Mouse (Mus musculus): ENCODE results near the gene Six2. TPM values are rescaled to one million over a fixed set of nuclear protein-coding genes. Genes with fewer than 3 reads are reported as not detected.
A peak's percentile ranks its signal among the peaks of the same experiment; 100 is the strongest.
"Not testable (repeated sequence)": the region's sequence is repeated elsewhere in the genome, so short reads cannot be mapped to it uniquely, and the experiment has no call there.

Six2 gene
- polyA plus RNA-seq, 1 experiment from 2014 or later, result 9.5 TPM

GRCm38 (mm10) chr17:85688911-85689806 lies 1.1 kb upstream of the Six2 start:
- Histone ChIP-seq H3K27ac (peak overlapping the region; percentile 19), H3K4me2 (peak overlapping the region; percentile 72), H3K4me1 (peaks cover 36% of the 10 kb centered on the region), H3K9me3 (no peaks in the 10 kb centered on the region), H3K4me3 (replicated peaks) (peak overlapping the region; percentile 44), H3K36me3 (replicated peaks) (no peaks in the 10 kb centered on the region), H3K27me3 (peaks cover 97% of the 10 kb centered on the region), H3K9ac (peak overlapping the region; percentile 17; the same call in 1 of the 2 replicates)
- ATAC-seq (ENCODE audit: low FRiP score), result no peak
- under 1% methylated on average over 29 of the region's 35 CpGs for WGBS

DNA sequence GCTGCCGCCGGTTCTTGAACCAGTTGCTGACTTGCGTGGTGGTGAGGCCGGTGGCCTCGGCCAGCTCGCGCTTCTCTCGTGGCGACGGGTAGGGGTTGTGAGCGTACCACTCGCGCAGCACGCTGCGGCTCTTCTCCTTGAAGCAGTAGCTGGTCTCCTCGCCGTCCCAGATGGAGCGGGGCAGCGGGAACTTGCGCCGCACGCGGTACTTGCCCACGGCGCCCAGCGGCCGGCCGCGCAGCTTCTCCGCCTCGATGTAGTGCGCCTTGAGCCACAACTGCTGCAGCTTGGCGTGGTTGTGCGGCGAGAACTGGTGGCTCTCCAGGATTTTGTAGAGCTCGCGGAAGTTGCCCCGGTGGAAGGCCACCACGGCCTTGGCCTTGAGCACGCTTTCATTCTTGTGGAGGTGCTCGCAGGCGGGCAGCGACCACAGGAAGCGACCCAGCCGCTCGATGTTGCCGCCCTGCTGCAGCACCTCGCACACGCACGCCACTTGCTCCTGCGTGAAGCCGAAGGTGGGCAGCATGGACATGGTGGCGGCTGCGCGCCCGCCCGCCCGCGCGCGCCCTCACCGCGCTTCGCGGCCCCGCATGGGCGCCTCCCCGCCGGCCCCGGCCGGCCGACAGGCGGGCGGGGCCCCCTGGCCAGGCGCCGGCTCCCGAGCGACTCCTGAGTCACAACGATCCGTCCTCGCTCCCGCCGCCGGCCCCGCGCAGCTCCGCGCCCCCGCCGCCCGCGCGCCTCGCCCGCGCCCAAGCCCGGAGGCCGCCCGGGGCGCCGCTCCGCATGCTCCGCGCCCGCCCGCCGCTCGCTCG lies 446 bp downstream of the Six2 start:
- Histone ChIP-seq H3K4me2 (peak overlapping the region; percentile 72), H3K36me3 (replicated peaks) (no peaks in the 10 kb centered on the region), H3K27me3 (peaks cover 97% of the 10 kb centered on the region), H3K4me1 (peaks cover 36% of the 10 kb centered on the region), H3K9me3 (no peaks in the 10 kb centered on the region), H3K9ac (peak overlapping the region; percentile 55), H3K4me3 (replicated peaks) (peak overlapping the region; percentile 44), H3K27ac (peak overlapping the region; percentile 65)
- ATAC-seq (ENCODE audit: low FRiP score), result no peak; the same call in 1 of the 2 replicates
- WGBS, result under 1% methylated on average over 90 of the region's 109 CpGs

GRCm38 (mm10) chr17:85686476-85687420 lies 1.3 kb downstream of the Six2 start:
- Histone ChIP-seq H3K4me3 (replicated peaks) (peak overlapping the region; percentile 44), H3K4me1 (peaks cover 33% of the 10 kb centered on the region), H3K27me3 (peaks cover 97% of the 10 kb centered on the region), H3K36me3 (replicated peaks) (no peaks in the 10 kb centered on the region), H3K9me3 (no peaks in the 10 kb centered on the region), H3K9ac (peak overlapping the region; percentile 55), H3K4me2 (peak overlapping the region; percentile 72), H3K27ac (peak overlapping the region; percentile 65)
- ATAC-seq (ENCODE audit: low FRiP score), result no peak
- WGBS, result 1% methylated on average over 42 of the region's 42 CpGs

DNA sequence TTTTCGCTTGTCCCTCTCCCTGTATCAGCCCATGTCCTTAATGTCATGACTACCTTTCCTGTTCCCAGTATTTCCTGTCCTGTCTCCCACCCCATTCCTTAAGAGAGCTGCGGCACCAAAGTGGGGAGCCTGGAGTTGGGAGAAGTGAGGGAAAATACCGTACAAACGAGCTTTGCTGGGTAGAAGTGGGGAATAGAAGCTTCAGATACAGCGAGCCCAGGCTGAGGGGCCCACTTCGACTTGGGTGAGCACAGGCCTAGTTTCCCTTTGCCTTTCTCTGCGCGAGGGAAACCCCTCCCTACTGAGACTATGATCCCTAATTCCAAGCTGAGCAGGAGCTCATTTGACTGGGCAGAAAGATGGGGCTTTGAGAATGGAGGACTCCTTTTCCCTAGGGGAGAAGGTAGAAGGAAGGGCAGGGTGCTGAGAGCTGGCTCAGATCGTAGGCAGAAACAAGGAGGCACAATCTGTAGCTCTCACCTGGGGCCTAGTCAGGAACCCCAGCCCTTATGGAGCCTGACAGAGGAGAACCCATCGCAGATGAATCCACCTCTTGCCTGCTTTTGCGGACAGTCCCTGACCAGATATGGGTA lies 2.3 kb downstream of the Six2 start:
- Histone ChIP-seq H3K36me3 (replicated peaks) (no peaks in the 10 kb centered on the region), H3K9me3 (no peaks in the 10 kb centered on the region), H3K27ac (0 out of 2 replicates have a peak overlapping the region, but pooled peaks have one; percentile 50), H3K4me3 (replicated peaks) (peak overlapping the region; percentile 44), H3K4me2 (peak overlapping the region; percentile 21; the same call in 1 of the 2 replicates), H3K9ac (peak overlapping the region; percentile 42; the same call in 1 of the 2 replicates), H3K27me3 (peaks cover 97% of the 10 kb centered on the region), H3K4me1 (peaks cover 32% of the 10 kb centered on the region)
- ATAC-seq (ENCODE audit: low FRiP score), result no peak
- 3% methylated on average over 11 of the region's 11 CpGs for WGBS

GRCm38 (mm10) chr17:85684841-85685688 lies 3.0 kb downstream of the Six2 start:
- Histone ChIP-seq H3K9me3 (no peaks in the 10 kb centered on the region), H3K27ac (peak overlapping the region; percentile 50; the same call in 1 of the 2 replicates), H3K27me3 (peaks cover 97% of the 10 kb centered on the region), H3K36me3 (replicated peaks) (no peaks in the 10 kb centered on the region), H3K4me2 (peak overlapping the region; percentile 21; the same call in 1 of the 2 replicates), H3K9ac (peak overlapping the region; percentile 42), H3K4me1 (peaks cover 36% of the 10 kb centered on the region), H3K4me3 (replicated peaks) (peak overlapping the region; percentile 44)
- ATAC-seq (ENCODE audit: low FRiP score), result no peak
- WGBS, result under 1% methylated on average over 46 of the region's 46 CpGs

GRCm38 (mm10) chr17:85684436-85684835 lies 3.6 kb downstream of the Six2 start:
- H3K27ac ChIP-seq; H3K9ac ChIP-seq; H3K36me3 ChIP-seq (replicated peaks); H3K4me2 ChIP-seq; ATAC-seq (ENCODE audit: low FRiP score); H3K9me3 ChIP-seq: not testable (repeated sequence)
- peaks cover 39% of the 10 kb centered on the region for H3K4me1 ChIP-seq
- 2% methylated on average over 6 of the region's 6 CpGs for WGBS
- H3K27me3 ChIP-seq, result peaks cover 97% of the 10 kb centered on the region
- H3K4me3 ChIP-seq (replicated peaks), result peak overlapping the region; percentile 1

GRCm38 (mm10) chr17:85683984-85684307 lies 4.1 kb downstream of the Six2 start:
- H3K4me1 ChIP-seq, result peaks cover 34% of the 10 kb centered on the region
- H3K9ac ChIP-seq, result no peak overlapping the region
- WGBS, result 0% methylated on average over 17 of the region's 17 CpGs
- peaks cover 97% of the 10 kb centered on the region for H3K27me3 ChIP-seq
- ATAC-seq (ENCODE audit: low FRiP score), result no peak
- 0 out of 2 replicates have a peak overlapping the region, but pooled peaks have one; percentile 8 for H3K4me2 ChIP-seq
- no peaks in the 10 kb centered on the region for H3K36me3 ChIP-seq (replicated peaks)
- H3K27ac ChIP-seq, result no peak overlapping the region
- peak overlapping the region; percentile 1 for H3K4me3 ChIP-seq (replicated peaks)
- no peaks in the 10 kb centered on the region for H3K9me3 ChIP-seq

DNA sequence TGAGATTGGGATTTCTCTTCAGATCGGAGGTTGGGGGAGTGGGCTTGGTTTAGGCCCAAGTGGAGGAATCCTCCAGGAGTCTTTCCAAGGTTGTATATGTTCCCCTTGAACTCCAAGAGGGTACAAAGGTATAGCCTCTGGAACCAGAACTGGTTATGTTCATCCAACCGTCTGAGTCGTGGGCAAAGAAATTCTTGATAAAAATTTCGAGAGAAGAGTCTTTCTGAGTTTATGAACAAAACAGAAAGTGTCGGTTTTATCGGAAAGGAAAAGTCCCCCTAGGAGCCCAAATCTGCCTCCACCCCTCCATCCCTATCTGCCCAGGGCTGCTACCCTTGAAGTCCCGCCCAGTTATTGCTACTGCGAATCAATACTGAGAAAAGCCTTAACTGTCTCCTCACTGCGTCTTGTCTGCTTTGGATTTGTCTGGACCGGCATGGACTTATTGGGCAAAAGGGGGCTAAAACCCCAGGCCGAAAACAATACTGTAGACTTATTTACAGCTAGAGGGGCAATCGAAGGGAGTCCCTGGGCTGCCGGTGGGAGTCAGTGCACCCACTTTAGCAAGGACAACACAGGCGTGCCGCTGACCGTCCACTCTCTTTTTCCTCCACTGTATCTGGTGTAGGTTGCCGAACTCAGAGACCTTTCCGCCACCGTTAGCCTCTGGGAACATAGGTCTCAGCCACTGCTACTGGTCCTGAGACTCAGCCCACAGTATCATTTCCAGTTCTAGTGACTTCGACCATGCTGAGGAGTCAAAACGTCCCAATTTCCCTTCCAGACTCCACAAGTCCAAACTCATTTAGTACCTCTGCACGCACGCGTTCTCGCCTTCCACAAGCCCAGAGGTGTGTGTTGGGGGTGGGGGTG lies 4.7 kb downstream of the Six2 start:
- H3K27me3 ChIP-seq, result peaks cover 97% of the 10 kb centered on the region
- H3K9me3 ChIP-seq, result no peaks in the 10 kb centered on the region
- WGBS, result 1% methylated on average over 25 of the region's 25 CpGs
- H3K9ac ChIP-seq, result no peak overlapping the region
- H3K4me3 ChIP-seq (replicated peaks), result peak overlapping the region; percentile 1
- H3K36me3 ChIP-seq (replicated peaks), result no peaks in the 10 kb centered on the region
- no peak overlapping the region for H3K27ac ChIP-seq
- peaks cover 28% of the 10 kb centered on the region for H3K4me1 ChIP-seq
- no peak for ATAC-seq (ENCODE audit: low FRiP score)
- H3K4me2 ChIP-seq, result 0 out of 2 replicates have a peak overlapping the region, but pooled peaks have one; percentile 8

DNA sequence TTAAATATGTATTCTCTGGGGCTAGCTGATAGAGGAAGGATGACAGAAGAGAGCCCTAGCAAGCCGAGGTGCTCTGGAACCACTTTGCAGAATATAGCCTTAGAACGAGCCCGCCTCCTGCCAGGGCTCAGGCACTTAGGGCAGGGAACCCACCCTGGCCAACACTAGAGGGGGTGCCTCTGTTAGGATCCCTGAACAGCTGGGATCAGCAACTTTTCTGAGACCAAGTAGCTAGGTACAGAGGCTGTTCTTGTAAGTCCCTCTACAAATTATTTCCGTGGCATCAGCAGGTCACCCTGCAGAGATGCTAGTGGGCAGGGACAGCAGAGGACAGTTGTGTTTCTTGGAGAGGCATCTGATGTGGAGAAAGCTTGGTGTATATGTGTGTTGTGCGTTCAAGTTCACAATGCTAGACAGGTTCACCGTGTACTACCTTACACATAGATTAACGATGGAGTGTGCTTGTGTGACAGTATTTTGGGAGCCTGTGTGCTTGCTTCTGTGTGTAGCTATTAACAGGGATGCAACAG lies 5.8 kb downstream of the Six2 start:
- no peak overlapping the region for H3K27ac ChIP-seq
- peaks cover 18% of the 10 kb centered on the region for H3K4me1 ChIP-seq
- ATAC-seq (ENCODE audit: low FRiP score), result no peak
- no peak overlapping the region for H3K4me2 ChIP-seq
- no peak overlapping the region; the same call in 1 of the 2 replicates for H3K4me3 ChIP-seq (replicated peaks)
- WGBS, result 9% methylated on average over 7 of the region's 7 CpGs
- H3K27me3 ChIP-seq, result peaks cover 95% of the 10 kb centered on the region
- H3K36me3 ChIP-seq (replicated peaks), result no peaks in the 10 kb centered on the region
- H3K9ac ChIP-seq, result no peak overlapping the region
- H3K9me3 ChIP-seq, result no peaks in the 10 kb centered on the region

GRCm38 (mm10) chr17:85681741-85682140 lies 6.3 kb downstream of the Six2 start:
- WGBS, result 6% methylated on average over 6 of the region's 6 CpGs
- H3K4me2 ChIP-seq, result no peak overlapping the region
- no peak for ATAC-seq (ENCODE audit: low FRiP score)

More at GRCm38 (mm10) chr17:85681741-85682140, 6.3 kb downstream of the Six2 start:
- H3K4me3 ChIP-seq (replicated peaks), result no peak overlapping the region; the same call in 1 of the 2 replicates
- no peaks in the 10 kb centered on the region for H3K36me3 ChIP-seq (replicated peaks)
- H3K27me3 ChIP-seq, result peaks cover 95% of the 10 kb centered on the region
- no peak overlapping the region for H3K27ac ChIP-seq
- H3K9ac ChIP-seq, result no peak overlapping the region
- H3K9me3 ChIP-seq, result no peaks in the 10 kb centered on the region
- H3K4me1 ChIP-seq, result peaks cover 14% of the 10 kb centered on the region

Measured in forebrain, embryonic 12.5 days (tissue).